Mouse (Mus musculus): ENCODE results near the gene Zfpl1.

- TF ChIP-seq CTCF (IDR thresholded peaks at IDR 0.05; ENCODE audit: low read depth) (no peak), EP300 (IDR thresholded peaks at IDR 0.05; ENCODE audit: low read depth) (no peak)
Observed at GRCm38 (mm10) chr19:6102169-6102853, 17.6 kb upstream of the Zfpl1 start.

Data from heart, postnatal 0 days (tissue).